Mouse (Mus musculus) spleen, postnatal 10 days (tissue): ENCODE results near the gene Dnase1l1.

Experiments
- DNase-seq, 2 experiments: peaks; one replicate each; pipeline ENCODE4 v3.0.0; 2021 to 2022; ENCODE audit warnings: low spot score in 2 of 2

The Dnase1l1 gene

GRCm38 (mm10) chrX:74270062-74270901 is 11.9 kb downstream of the Dnase1l1 start, which contains the start of gene Rpl10:
Gene Rpl10, plus strand, starts transcription at chrX:74270812.
- peak; percentile 73 to 88 for DNase-seq

GRCm38 (mm10) chrX:74269736-74270061 is 12.4 kb downstream of the Dnase1l1 start:
- peak in 1 of 2 experiments; percentile 18 for DNase-seq

DNA sequence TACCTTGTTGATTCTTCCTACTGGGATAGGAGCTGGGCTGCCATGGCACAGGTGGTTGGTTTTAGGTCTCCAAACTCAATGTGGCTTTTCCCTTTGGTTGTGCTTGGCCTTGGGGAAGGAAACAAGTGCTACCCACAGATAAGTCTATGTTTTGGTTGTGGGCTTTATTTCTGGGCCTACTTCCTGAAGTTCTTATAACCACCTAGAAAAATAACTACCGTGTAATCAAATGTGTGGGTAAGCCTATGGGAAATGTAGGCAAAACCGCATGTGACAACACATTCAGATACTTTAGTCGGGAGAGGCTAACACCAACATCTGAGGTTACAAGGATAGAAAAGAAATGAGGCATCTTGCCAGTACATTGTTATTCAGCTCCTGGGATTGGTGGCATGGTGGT is 24.4 kb downstream of the Dnase1l1 start:
- no peak for DNase-seq

GRCm38 (mm10) chrX:74254888-74255565 is 27.1 kb downstream of the Dnase1l1 start:
- DNase-seq, result peak in 1 of 2 experiments; percentile 25

DNA sequence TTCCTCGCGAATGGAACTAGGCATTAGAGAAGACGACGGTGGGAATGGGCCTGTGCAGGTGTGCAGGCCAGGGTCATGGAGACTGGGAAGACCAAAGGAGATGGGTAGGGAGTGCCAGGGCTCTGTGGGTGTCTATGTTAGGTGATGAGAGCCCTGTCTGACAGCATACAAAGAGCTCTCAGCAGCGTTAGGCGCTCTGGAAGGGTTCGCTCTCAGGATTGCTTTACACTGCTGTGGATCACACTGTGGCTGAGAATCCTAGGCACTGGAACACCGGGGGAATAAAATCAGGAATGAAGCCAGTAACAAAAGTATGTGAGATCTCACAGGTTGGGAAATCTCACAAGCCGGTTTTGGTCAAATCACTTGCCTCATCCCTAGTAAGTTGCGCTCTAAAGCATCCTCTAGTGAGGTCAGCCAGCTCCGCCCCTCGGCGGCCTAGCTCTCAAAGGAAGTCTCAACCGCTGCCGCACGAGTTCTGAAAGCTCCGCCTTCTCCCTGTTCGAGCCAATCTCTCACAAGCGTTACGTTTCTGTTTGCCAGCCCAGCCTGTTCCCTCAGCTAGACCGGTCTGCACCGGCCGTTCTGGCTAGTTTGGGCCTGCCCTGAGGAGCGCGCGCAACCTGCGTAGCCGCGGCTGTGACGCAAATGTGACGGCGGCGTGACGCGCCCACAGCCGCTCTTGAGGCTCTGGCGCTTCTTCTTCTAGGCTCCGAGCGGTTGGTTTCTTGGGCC is 27.8 kb downstream of the Dnase1l1 start, which contains the start of gene Emd:
TSS of gene Emd (plus strand) at position 535 of the 735 bp plus-strand sequence.
- DNase-seq, result peak; percentile 73 to 90

- DNase-seq, result peak; percentile 52 to 71
These were observed 32.5 kb downstream of the Dnase1l1 start, which contains the start of gene Flna for GRCm38 (mm10) chrX:74249615-74250014. Gene Flna, minus strand, starts transcription at chrX:74249820.

DNA sequence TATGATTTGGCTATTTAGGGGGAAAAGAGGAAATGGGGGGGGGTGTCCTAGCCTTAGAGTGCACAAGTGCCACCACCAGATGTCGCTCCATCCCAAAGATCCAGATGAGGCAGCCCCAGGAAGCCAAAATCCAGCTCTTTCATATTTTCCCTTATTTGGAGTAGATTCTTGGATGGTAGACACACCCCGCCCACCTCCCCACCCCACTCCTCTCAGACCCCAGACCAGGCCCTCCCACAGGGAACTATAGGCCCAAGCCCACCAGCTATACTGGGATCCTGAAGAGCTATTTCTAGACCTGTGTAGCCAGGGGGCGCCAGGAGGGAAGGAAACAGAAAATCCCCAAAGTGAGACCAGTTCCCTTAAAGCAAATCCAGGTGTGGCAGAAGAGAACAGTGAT is 33.5 kb downstream of the Dnase1l1 start:
- DNase-seq, result peak; percentile 35 to 74

- DNase-seq, result no peak
These were observed 35.4 kb downstream of the Dnase1l1 start for GRCm38 (mm10) chrX:74246693-74247092.

DNA sequence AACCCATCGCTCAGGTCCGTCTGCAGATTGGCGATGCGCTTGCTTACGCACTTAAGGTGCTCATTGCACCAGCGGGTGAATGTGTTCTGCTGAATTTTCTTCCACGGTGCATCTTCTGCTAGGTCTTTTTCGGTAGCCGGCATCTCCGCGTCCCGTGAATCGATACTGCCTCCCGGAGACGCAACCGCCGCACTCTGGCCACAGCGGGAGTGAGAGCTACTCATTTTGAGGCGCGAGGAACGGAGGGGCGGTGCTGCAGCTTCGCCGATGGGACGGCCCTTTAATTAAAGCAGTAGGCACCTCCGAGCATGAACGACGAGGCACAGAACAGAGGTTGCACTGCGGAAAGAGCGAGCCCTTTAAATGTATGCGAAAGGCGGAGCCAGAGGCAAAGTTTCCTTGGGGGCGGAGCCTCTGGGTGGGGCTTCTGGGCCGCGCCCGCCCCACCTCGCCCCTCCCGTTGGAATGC is 35.9 kb downstream of the Dnase1l1 start:
- peak; percentile 58 to 85 for DNase-seq

DNA sequence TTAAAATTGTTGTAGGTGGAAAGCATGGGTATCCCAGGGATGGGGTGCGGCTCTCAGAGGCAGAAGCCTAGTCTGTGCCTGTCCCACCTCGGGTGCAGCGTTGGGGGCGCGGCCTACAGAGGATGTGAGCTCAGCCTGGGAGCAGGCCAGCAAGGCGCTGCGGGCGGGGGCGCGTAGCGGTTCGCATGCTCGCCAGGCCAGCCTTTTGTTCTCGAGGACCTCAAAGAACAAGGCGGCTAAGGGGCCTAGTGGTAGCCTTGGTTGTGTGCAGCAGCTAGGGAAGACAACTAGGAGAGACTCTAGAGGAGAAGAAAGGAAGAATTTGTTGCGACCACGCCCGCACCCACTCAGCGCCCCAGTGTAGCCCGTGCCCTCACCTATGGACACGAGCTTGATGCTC is 36.5 kb downstream of the Dnase1l1 start:
- peak; percentile 41 to 78 for DNase-seq

DNA sequence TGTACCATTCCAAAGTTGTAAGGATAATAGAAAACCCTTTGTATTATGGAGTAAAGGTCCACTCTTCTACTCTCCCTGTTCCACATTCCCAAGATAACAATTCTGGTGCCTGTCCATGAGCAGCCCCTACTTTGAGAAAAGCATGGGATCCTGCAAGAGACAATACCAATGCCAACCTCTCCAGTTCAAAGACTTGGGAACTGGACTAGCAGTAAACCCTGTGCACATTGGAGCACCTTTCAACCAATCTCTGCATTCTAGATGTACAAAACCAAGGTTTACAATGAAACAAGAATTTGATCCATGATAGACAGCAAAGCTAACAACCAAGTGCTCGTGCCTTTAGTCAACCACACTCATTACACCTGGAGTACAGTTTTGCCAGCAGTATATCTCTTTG is 37.0 kb downstream of the Dnase1l1 start:
- DNase-seq, result no peak

DNA sequence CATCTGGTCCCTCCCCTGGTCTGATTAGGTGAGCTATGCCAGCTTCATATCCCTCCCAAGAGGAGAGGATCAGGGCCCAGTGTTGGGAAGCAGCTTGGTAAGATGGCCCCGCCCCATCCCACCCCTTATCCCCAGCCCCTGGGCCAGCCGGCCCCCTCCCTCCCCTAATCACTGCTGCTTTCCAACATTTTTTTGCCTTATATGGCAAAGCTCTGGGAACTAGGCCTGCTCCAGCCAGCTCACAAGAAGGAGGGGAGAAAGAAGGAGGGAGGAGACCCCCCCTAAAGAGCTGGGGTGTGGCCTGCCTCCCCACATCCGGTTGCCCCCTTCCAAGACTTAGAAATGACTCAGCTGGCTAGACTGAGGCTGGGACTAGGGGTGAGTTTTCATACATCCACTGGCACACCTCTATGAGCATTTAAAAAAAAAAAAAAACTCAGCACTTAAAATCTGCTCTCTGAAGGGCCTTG is 37.5 kb downstream of the Dnase1l1 start:
- DNase-seq, result peak in 1 of 2 experiments; percentile 28

DNA sequence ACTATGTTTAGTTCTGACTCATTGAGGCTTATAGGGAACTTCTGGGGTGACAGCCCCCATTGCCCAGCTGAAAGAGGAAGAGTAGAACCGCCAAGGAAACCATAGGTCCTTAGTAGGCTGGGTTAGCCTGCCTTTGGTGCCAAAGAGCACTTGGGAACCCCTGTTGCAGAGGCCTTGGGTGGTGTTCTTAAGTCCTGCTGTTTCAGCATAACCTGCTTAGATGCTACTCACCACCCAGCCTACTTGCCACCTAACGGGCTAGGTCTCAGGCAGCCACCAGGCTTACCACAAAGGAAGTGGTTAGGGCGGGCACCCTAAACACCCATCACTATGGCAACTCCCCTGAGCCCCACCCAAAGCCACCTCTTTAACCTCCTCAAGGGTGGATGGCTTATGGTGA is 38.3 kb downstream of the Dnase1l1 start:
- peak; percentile 37 to 72 for DNase-seq

- no peak for DNase-seq
These were observed 38.7 kb downstream of the Dnase1l1 start for GRCm38 (mm10) chrX:74243396-74243795.

GRCm38 (mm10) chrX:74240332-74240731 is 41.8 kb downstream of the Dnase1l1 start:
- DNase-seq, result no peak

- DNase-seq, result no peak
These were observed 48.9 kb downstream of the Dnase1l1 start for GRCm38 (mm10) chrX:74233196-74233595.

- no peak for DNase-seq
These were observed 52.1 kb downstream of the Dnase1l1 start for GRCm38 (mm10) chrX:74230038-74230437.
